Mouse (Mus musculus): ENCODE results near the gene Rhbdd1.

- no peak for TF ChIP-seq CTCF (IDR thresholded peaks at IDR 0.05; ENCODE audit: control insufficient read depth, insufficient read depth, insufficient read length)
- no peak for TF ChIP-seq MYOD1 (IDR thresholded peaks at IDR 0.05; ENCODE audit: control insufficient read depth, insufficient read length, low read depth)
- no peak for TF ChIP-seq MAX (IDR thresholded peaks at IDR 0.05)
- no peak for TF ChIP-seq CEBPB (IDR thresholded peaks at IDR 0.05; ENCODE audit: low read depth)
- TF ChIP-seq USF1 (IDR thresholded peaks at IDR 0.05; ENCODE audit: low read depth) = no peak
These were observed 99.4 kb downstream of the Rhbdd1 start for GRCm38 (mm10) chr1:82415641-82416040.

Measured in C2C12 (cell line).